Mouse (Mus musculus) embryonic stem cell, embryonic (primary cell): Measurements from ENCODE around the gene Mettl6.

Source experiments
- CTCF ChIA-PET, 4 experiments: fragments of 300-600 bp in 2 of 4; fragments of 350-600 bp in 2 of 4; sonication (Branson Sonifier 250); formaldehyde crosslinking; loops; one replicate each; lab custom pipeline; 2022; ENCODE audit warnings: inconsistent platforms in 2 of 4; lab: Charles Lee
- POLR2A ChIA-PET, 4 experiments: fragments of 300-600 bp in 2 of 4; fragments of 350-600 bp in 2 of 4; sonication (Branson Sonifier 250); formaldehyde crosslinking; loops; one replicate each; lab custom pipeline; 2022; ENCODE audit warnings: antibody characterized with exemption in 4 of 4, inconsistent platforms in 1 of 4; lab: Charles Lee

The Mettl6 gene

GRCm38 (mm10) chr14:31448994-31449393 is 45.8 kb downstream of the Mettl6 start:
- ChIA-PET CTCF (interaction anchor here in 2 of 4 experiments (0.9 to 1.4 kb wide), 3 partner anchors 63 to 176 kb away, joined by 3 to 6 read pairs (median 5); no protein-coding TSS in a partner anchor), POLR2A (interaction anchor here in 2 of 4 experiments (0.6 to 1.1 kb wide), 3 partner anchors 9 to 134 kb away, joined by 3 to 8 read pairs (median 4); no protein-coding TSS in a partner anchor)

DNA sequence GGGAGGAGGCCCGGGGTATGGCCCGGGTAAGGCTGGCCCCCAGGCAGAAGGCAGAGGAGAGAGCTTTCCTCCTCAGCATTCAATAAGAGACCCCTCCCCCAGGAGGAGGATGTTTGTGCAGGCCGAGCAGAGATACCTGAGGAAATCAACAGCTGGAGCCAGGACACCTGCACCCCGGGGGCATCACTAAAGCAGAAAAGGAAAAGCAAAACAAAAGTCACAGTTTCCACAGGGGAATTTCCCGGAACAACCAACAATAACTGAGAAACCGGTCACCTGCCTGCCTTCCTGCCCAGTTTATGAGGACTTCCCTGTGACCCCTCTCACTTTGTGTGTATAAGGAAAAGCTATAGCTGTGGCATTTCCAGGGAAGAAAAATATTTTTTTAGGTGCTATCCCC is 51.2 kb downstream of the Mettl6 start:
- ChIA-PET CTCF (interaction anchor here in 2 of 4 experiments (0.5 to 1.2 kb wide), 3 partner anchors 9 to 29 kb away, joined by 3 to 14 read pairs (median 4); no protein-coding TSS in a partner anchor), POLR2A (interaction anchor here in 2 of 4 experiments (1.0 to 1.6 kb wide), 2 partner anchors 16 to 219 kb away, joined by 3 to 4 read pairs; no protein-coding TSS in a partner anchor)

DNA sequence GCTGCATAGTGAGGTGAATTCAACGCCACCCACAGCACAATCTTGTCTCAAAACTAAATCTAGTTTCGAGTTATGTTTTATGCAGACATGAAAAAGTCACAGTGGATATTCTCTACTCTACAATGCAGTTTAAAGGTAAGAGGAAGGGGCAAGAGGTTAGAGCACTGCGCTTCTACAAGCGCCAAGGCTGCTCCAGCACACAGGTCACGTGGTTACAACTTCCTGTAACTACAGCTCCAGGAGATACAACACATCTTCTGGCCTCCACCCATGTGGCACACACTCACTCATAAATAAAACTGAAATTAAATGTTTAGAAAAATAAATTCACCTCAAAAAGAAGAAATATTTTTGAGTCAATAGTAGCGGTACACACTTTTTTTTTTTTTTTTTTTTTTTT is 54.1 kb downstream of the Mettl6 start:
- ChIA-PET CTCF (interaction anchor here (0.6 to 1.8 kb wide), 10 partner anchors 11 to 164 kb away, joined by 3 to 4 read pairs (median 3); no protein-coding TSS in a partner anchor), POLR2A (interaction anchor here in 2 of 4 experiments (0.7 to 1.4 kb wide), 3 partner anchors 8 to 659 kb away, joined by 3 read pairs; no protein-coding TSS in a partner anchor)

DNA sequence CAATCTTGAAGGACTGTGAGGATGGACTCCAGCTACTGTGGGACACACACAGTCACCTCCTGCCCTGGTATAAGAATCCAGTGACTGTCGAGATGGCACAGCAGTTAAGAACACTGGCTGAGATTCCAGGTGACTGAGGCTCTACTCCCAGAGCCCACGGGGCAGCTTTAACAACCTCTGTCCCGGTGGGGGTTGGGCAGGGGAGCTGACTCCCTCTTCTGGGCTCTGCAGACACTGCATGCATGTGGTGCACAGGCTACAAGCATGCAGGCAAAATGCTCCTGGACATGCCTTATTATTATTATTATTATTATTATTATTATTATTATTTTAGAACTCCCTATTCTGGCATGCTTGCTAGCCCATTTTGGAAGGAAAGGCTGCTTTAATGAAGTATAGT is 54.6 kb downstream of the Mettl6 start:
- POLR2A ChIA-PET, result interaction anchor here in 3 of 4 experiments (0.6 to 1.5 kb wide), 5 partner anchors 8 to 660 kb away, joined by 3 to 4 read pairs (median 3); partner anchors contain the start of genes Btd (in 1 of the 3), Gm49387 (in 1 of the 3) and Hacl1 (in 1 of the 3)

GRCm38 (mm10) chr14:31439279-31439678 is 55.6 kb downstream of the Mettl6 start:
- ChIA-PET POLR2A (interaction anchor here in 2 of 4 experiments (1.4 to 1.5 kb wide), 2 partner anchors 37 to 202 kb away, joined by 3 read pairs; partner anchors contain the start of genes Btd (in 1 of the 2), Gm49387 (in 1 of the 2) and Hacl1 (in 1 of the 2)), CTCF (interaction anchor here in 2 of 4 experiments (0.6 to 1.2 kb wide), 3 partner anchors 75 to 622 kb away, joined by 3 to 6 read pairs (median 3); no protein-coding TSS in a partner anchor)

More for the DNA sequence above, 54.6 kb downstream of the Mettl6 start:
- CTCF ChIA-PET, result interaction anchor here (0.5 to 1.8 kb wide), 13 partner anchors 9 to 217 kb away, joined by 3 to 6 read pairs (median 3); no protein-coding TSS in a partner anchor

GRCm38 (mm10) chr14:31437826-31438529 is 56.9 kb downstream of the Mettl6 start:
- CTCF ChIA-PET, result interaction anchor here in 1 of 4 experiments (0.6 kb wide), 1 partner anchor 35 kb away, joined by 9 read pairs; no protein-coding TSS in a partner anchor
- POLR2A ChIA-PET, result interaction anchor here in 2 of 4 experiments (0.9 to 1.1 kb wide), 2 partner anchors 23 to 70 kb away, joined by 3 read pairs; no protein-coding TSS in a partner anchor

DNA sequence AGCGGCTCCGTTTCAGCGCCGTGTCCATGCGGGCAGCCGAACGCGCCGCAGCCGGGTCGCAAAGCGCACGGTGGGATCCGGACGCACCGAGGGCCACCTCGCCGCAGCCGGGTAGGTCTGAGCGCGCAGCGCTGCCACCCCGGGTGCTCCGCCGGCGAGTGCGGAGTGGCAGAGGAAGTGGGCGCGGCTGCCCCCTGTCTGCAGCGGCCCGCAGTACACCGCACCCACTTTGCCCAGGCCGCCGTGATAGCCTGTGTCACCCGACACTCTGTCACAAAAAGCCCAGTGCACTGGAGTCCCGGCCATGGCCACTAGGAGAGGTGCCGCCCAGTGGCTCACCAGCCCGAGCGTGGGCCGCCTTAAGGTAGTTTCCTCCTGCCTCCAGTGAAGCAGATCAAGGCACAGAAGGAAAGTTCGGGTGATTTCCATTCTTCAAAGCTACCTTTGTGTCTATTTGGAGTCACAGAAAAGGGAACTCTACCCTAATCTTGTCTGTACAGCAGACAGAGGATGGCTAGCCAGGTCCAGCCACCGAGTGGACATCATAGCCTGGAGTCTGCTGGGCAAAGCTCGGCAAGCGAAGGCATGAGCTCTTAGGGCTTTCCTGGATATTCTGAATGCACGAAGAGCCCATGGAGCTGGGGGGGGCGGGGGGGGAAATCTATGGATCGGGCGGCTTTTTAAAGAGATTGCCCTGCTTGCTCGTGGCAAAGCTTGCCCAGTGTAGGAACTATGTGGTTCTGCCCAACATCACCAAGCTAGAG is 58.7 kb downstream of the Mettl6 start, which contains the start of gene Sh3bp5:
Gene Sh3bp5, minus strand, starts transcription at position 149 of the 764 bp plus-strand sequence.
- ChIA-PET CTCF (interaction anchor here (0.5 to 1.6 kb wide), 9 partner anchors 15 to 621 kb away, joined by 3 to 6 read pairs (median 4); no protein-coding TSS in a partner anchor), POLR2A (interaction anchor here in 1 of 4 experiments (0.6 kb wide), 1 partner anchor 210 kb away, joined by 4 read pairs; no protein-coding TSS in a partner anchor)

DNA sequence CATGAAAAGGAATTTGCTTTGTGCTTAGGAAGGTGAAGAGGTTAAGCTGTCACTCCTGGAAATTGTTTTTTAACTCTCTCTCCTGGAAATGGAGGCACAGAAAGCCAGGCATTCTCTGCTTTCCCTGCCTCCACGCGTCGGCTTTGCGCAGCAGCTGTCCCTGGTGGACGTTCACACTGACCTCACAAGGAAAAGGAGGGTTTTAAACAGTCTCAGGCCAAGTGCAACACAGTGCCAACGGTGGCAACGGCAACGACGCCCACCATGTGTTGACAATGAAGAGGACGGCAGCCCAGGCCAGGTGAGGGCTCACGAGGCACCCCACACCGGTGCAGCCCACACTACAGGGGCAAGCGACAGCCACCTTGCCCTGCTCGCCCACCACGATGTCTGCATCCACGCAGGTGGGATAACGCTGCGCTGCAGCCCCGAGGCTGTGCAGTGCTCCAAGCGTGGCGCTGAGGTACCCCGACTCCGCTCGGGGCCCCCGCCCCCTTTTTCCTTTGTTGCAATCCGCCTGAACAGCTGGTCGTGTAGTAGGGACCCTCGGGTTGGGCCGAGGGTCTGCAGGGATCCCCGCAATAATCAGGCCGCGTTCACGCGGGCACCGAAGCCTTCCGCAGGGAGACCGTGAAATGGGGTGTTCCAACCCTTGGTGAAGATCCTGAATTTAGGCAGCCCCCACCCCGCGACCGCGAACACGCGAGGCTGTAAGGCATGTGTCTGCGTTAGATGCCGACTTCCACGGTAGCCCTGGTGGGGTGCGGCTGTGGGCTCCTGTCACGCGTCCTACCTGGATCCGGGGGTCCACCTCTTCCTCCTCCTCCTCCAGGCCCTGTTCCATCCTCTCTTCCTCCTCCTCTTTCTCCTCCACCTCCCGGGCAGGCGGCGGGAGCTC is 59.6 kb downstream of the Mettl6 start:
- POLR2A ChIA-PET, result interaction anchor here in 1 of 4 experiments (0.7 to 1.2 kb wide), 3 partner anchors 26 to 172 kb away, joined by 3 read pairs; no protein-coding TSS in a partner anchor

DNA sequence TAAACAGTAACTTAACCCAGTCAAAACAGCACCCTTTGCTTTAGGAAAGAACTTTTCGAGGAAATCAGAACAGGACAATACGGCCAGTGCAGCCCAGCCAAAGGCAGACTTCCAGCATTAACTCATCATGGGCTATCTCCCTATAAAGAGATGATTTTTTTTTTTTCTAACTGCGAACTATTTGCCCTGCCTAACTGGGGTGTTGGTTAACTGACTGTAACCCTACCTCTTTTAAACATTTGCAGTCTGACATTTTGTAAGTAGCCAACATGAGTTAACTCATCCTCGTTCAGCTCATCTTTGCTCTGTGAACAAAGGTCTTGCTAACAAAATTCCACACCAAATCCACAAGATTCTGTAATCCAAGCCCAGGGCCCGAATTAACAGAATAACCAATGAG is 60.4 kb downstream of the Mettl6 start:
- POLR2A ChIA-PET, result interaction anchor here in 2 of 4 experiments (0.5 to 1.2 kb wide), 4 partner anchors 27 to 172 kb away, joined by 3 read pairs; no protein-coding TSS in a partner anchor
- CTCF ChIA-PET, result interaction anchor here in 2 of 4 experiments (0.6 to 1.0 kb wide), 5 partner anchors 9 to 167 kb away, joined by 3 to 4 read pairs (median 3); no protein-coding TSS in a partner anchor

More for the DNA sequence above, 59.6 kb downstream of the Mettl6 start:
- CTCF ChIA-PET, result interaction anchor here (0.6 to 1.6 kb wide), 6 partner anchors 8 to 168 kb away, joined by 3 to 6 read pairs (median 4); no protein-coding TSS in a partner anchor

DNA sequence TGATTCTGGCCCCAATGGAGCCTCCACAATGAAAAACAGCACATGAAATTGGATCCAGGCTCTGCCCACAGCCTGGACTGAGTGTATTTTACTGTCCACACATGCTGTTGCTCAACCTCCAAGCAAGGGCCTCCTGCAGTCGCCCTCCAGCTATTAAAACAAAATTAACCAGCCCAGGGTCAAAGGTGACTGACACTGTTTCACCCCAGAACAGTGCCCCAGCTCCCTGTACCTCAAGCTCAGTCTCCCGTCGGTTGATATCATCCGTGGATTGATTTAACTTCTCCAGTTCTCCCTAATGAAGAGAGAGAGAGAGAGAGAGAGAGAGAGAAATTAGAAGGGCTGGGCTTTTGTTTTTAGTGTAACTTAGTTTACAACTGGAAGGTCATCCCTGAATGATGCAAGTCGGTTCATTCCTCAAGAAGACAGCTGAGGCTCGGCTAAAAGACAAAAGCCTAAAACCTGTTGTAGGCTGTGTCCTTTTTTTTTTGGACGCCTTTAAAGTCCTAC is 60.9 kb downstream of the Mettl6 start:
- ChIA-PET CTCF (interaction anchor here in 2 of 4 experiments (0.6 to 1.0 kb wide), 4 partner anchors 23 to 981 kb away, joined by 3 to 4 read pairs (median 3); no protein-coding TSS in a partner anchor), POLR2A (interaction anchor here in 2 of 4 experiments (0.5 to 1.2 kb wide), 2 partner anchors 27 to 39 kb away, joined by 3 read pairs; no protein-coding TSS in a partner anchor)

DNA sequence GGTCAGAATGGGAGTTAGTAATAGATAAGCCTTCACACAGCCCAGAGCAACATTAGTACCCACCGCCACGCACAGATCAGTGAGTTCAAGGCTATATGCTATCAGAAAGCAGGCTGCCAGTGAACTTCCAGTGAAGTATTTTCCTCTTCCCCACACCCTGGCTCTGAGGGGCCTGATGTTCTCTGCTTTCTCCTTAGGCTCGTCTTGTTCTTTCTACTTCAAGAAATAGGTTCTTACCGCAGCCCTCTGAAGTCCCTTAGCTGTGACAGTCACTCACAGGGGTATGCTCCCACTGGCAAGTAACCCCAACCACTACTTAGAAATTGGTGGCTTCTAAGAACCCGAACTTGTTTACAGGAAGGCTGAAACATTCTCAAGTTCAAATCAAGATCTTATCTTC is 61.7 kb downstream of the Mettl6 start:
- POLR2A ChIA-PET, result no interaction called here
- CTCF ChIA-PET, result interaction anchor here in 1 of 4 experiments (0.5 kb wide), 1 partner anchor 171 kb away, joined by 3 read pairs; no protein-coding TSS in a partner anchor

- CTCF ChIA-PET, result interaction anchor here in 1 of 4 experiments (0.9 kb wide), 1 partner anchor 516 kb away, joined by 3 read pairs; no protein-coding TSS in a partner anchor
- POLR2A ChIA-PET, result no interaction called here
Measured at GRCm38 (mm10) chr14:31432424-31432823, 62.4 kb downstream of the Mettl6 start.

- ChIA-PET CTCF (interaction anchor here in 1 of 4 experiments (0.9 kb wide), 1 partner anchor 516 kb away, joined by 3 read pairs; no protein-coding TSS in a partner anchor), POLR2A (interaction anchor here in 2 of 4 experiments (0.6 to 1.5 kb wide), 3 partner anchors 25 to 59 kb away, joined by 3 read pairs; no protein-coding TSS in a partner anchor)
Measured at GRCm38 (mm10) chr14:31431789-31432330, 63.0 kb downstream of the Mettl6 start.

DNA sequence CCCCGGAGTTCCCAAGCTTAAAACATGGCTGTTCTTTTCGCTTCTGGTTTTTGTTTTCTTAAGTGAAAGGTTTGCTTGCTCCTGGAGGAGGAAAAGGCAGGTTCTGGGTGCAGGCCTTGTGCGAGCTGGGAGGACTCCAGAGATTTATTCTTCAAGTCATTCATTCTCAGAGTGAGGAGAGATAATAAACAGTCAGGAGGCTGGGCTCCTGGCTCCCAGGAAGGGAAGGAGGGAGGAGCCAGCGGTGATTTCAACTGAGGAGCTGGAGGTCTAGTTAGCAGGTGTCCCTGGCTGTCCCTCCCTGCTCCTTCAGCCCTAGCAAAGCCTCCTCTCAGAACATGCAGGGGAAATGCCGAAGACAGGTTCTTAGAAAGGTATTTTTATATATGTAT is 65.8 kb downstream of the Mettl6 start:
- POLR2A ChIA-PET, result interaction anchor here in 2 of 4 experiments (0.6 to 1.9 kb wide), 3 partner anchors 12 to 107 kb away, joined by 5 read pairs; no protein-coding TSS in a partner anchor
- CTCF ChIA-PET, result interaction anchor here in 1 of 4 experiments (0.6 to 1.5 kb wide), 2 partner anchors 43 to 44 kb away, joined by 3 read pairs; no protein-coding TSS in a partner anchor

DNA sequence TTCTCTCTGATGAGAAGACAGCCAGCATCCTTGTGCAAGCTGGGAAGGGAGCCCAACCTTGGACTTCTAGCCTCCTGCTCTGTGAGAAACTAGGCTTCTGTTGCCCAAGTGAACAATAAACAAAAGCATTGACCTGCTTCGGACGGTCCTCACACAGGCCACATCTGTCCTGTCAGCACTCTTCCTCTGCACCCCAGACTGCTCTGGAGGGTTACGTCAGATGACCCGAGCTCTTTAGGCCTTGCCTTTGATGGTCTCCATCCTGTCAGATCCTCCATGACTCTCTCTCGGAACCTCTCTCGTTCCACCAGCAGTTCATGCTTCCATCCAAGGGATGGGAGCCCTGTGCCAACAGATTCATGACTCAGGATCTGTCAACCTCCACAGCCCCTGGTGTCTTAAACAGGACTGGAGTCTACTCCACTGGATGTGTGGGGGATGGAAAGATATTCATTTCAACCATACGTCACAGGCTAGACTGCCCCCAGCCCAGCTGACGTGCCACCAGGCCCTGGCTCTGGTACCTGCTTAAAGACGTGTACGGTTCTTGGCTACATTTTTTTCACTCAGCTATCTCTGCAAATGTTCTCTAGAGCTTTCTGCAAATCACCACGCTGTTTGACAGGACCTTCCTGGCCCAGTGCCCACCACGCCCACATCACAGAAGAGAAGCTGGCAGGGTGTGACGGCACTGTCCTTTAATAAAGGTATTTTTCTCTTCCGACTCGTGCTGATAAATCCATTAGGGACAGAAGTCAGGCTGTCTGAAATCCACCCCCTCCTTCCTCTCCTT is 66.4 kb downstream of the Mettl6 start:
- CTCF ChIA-PET, result interaction anchor here in 1 of 4 experiments (0.6 to 1.5 kb wide), 2 partner anchors 43 to 44 kb away, joined by 3 read pairs; no protein-coding TSS in a partner anchor
- POLR2A ChIA-PET, result interaction anchor here in 1 of 4 experiments (0.6 kb wide), 2 partner anchors 24 to 108 kb away, joined by 5 read pairs; no protein-coding TSS in a partner anchor
